24 mouse cellular contexts compared by ENCODE assay signal in genomic region chr12:25795092-25795491, GRCm38 (mm10).
"Had no signal": no experiment of that assay in that cellular context is flagged by ENCODE, and none has a peak within 500 bp of the region (broad histone marks: within the 10 kb centered on the region; RNA-seq: fewer than 3 reads in every experiment).

No protein-coding gene starts in this region.

- ATAC-seq: forebrain, embryonic 15.5 days; forebrain, postnatal 0 days; intestine, embryonic 16.5 days had no signal

- H3K9ac ChIP-seq: forebrain, embryonic 15.5 days; forebrain, postnatal 0 days; heart, embryonic 13.5 days; heart, embryonic 15.5 days; hindbrain, embryonic 13.5 days; hindbrain, embryonic 15.5 days; kidney, embryonic 15.5 days; limb, embryonic 12.5 days had no signal

- DNase-seq: forebrain, postnatal 0 days; gastrocnemius, postnatal 14 days; gastrocnemius, postnatal 36 days; heart, postnatal 36 days; kidney, adult 11 months; kidney, adult 2 months; kidney, adult 9 months; kidney, postnatal 14 days; kidney, postnatal 36 days; layer of hippocampus, adult 9-11 months; layer of hippocampus, postnatal 36 days had no signal

- H3K27ac ChIP-seq: forebrain, embryonic 15.5 days; heart, adult 2 months; heart, embryonic 13.5 days; heart, embryonic 15.5 days; hindbrain, embryonic 13.5 days; hindbrain, embryonic 15.5 days; hindbrain, postnatal 0 days; kidney, embryonic 15.5 days; kidney, postnatal 0 days; limb, embryonic 10.5 days; limb, embryonic 12.5 days had no signal

- H3K4me2 ChIP-seq: forebrain, embryonic 15.5 days; heart, embryonic 11.5 days; heart, embryonic 13.5 days; heart, embryonic 15.5 days; hindbrain, embryonic 13.5 days; hindbrain, embryonic 15.5 days; kidney, embryonic 15.5 days; limb, embryonic 12.5 days had no signal

- H3K4me3 ChIP-seq: forebrain, embryonic 15.5 days; heart, adult 2 months; heart, embryonic 13.5 days; heart, embryonic 15.5 days; hindbrain, embryonic 13.5 days; hindbrain, embryonic 15.5 days; kidney, embryonic 15.5 days; limb, embryonic 10.5 days; limb, embryonic 12.5 days had no signal

- H3K27me3 ChIP-seq: forebrain, embryonic 15.5 days; heart, embryonic 13.5 days; heart, embryonic 15.5 days; hindbrain, embryonic 13.5 days; hindbrain, embryonic 15.5 days; kidney, embryonic 15.5 days; limb, embryonic 12.5 days had no signal

- H3K9me3 ChIP-seq: forebrain, embryonic 15.5 days; heart, embryonic 13.5 days; heart, embryonic 15.5 days; hindbrain, embryonic 13.5 days; hindbrain, embryonic 15.5 days; kidney, embryonic 15.5 days; limb, embryonic 10.5 days; limb, embryonic 12.5 days had no signal

- H3K4me1 ChIP-seq: forebrain, embryonic 15.5 days; heart, embryonic 13.5 days; heart, embryonic 15.5 days; hindbrain, embryonic 13.5 days; hindbrain, embryonic 15.5 days; kidney, embryonic 15.5 days; limb, embryonic 10.5 days; limb, embryonic 12.5 days had no signal

- H3K36me3 ChIP-seq: forebrain, embryonic 15.5 days; heart, embryonic 13.5 days; heart, embryonic 15.5 days; hindbrain, embryonic 13.5 days; hindbrain, embryonic 15.5 days; kidney, embryonic 15.5 days; limb, embryonic 10.5 days; limb, embryonic 12.5 days had no signal
